ENCODE assay signal across 24 mouse cellular contexts in the genomic region with DNA sequence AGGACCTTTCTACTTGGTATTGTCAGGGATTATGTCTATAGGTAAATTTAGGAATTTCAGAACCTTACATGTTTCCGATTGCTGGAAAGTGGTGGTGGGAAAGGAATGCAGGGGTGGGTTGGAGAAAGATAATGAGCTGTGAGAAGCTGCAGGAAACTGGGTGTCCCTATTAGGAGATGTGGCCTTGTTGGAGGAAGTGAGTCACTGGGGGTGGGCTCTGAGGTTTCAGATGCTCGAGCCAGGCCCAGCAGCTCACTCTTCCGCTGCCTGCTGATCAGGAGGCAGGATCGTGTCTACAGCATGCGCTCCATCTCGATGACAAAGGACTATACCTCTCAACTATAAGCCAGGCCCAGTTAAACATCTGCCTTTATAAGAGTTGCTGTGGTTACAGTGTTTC. TPM values are rescaled to one million over a fixed set of nuclear protein-coding genes. Genes with fewer than 3 reads are reported as not detected.
DNase-seq lines count a peak whose midpoint lies in the region; ATAC-seq and TF ChIP-seq lines count a peak whose summit lies in the region.
"Had no signal": no experiment of that assay in that cellular context is flagged by ENCODE, and none has a peak within 500 bp of the region (broad histone marks: within the 10 kb centered on the region; RNA-seq: fewer than 3 reads in every experiment).

No protein-coding gene starts in this region.

- POLR2A ChIA-PET in Patski (lab: Charles Lee): no interaction called here

- no peak overlapping the region for H3K4me3 ChIP-seq in embryonic fibroblast, embryonic 13.5 days (ENCODE audit: insufficient read depth, low read length)
- H3K4me3 ChIP-seq: gastrocnemius, adult 2 months; heart, embryonic 13.5 days had no signal

- DNase-seq in 416B (ENCODE audit: low read depth): peak; percentile 86
- no peak for DNase-seq in Patski (ENCODE audit: low read depth, low spot score)
- DNase-seq in testis, postnatal 10 days (ENCODE audit: low spot score): no peak
- DNase-seq in thymus, postnatal 0 days (ENCODE audit: low spot score): no peak
- no peak for DNase-seq in adrenal gland, postnatal 4 days (ENCODE audit: low spot score in 2 of 2)
- DNase-seq: adrenal gland, adult 2 months; adrenal gland, postnatal 25 days; cerebellum, adult 18-20 months; cerebellum, adult 9-10 months; cerebellum, postnatal 14 days; forebrain, postnatal 0 days; gastrocnemius, adult 2 months; gastrocnemius, postnatal 14 days; heart, adult 18-20 months; heart, postnatal 14 days; heart, postnatal 4 days; kidney, adult 18-20 months had no signal

- peak; percentile 17 for ATAC-seq in Patski
- ATAC-seq: forebrain, embryonic 14.5 days; forebrain, postnatal 0 days; hindbrain, postnatal 0 days; inflammation-experienced regulatory T-cells, adult 6 months; intestine, embryonic 16.5 days had no signal

- in situ Hi-C loops in Patski (cut with MboI; ENCODE audit: low pct_unique_long_range_greater_than_20kb): no loop called here

- no peak for TF ChIP-seq CTCF in Patski (IDR thresholded peaks at IDR 0.05)
- TF ChIP-seq CTCF in embryonic fibroblast, embryonic 13.5 days (IDR thresholded peaks at IDR 0.05; ENCODE audit: borderline replicate concordance, insufficient read depth, low read length): no peak

- peak overlapping the region; percentile 48 for H3K27ac ChIP-seq in embryonic fibroblast, embryonic 13.5 days (ENCODE audit: insufficient read depth, low read length)
- H3K27ac ChIP-seq: gastrocnemius, adult 2 months; heart, embryonic 13.5 days; hindbrain, embryonic 14.5 days; hindbrain, postnatal 0 days had no signal

- 0 out of 2 replicates have a peak, but pooled peaks have one; percentile 36 for TF ChIP-seq POLR2A in embryonic fibroblast, embryonic 13.5 days (IDR thresholded peaks at IDR 0.05; ENCODE audit: low read depth, low read length)

- no peaks in the 10 kb centered on the region for H3K27me3 ChIP-seq in Patski
- H3K27me3 ChIP-seq: heart, embryonic 13.5 days had no signal

- H3K4me1 ChIP-seq in embryonic fibroblast, embryonic 13.5 days (ENCODE audit: control insufficient read depth, insufficient read depth, low read length): no peaks in the 10 kb centered on the region; the same call in 1 of the 2 replicates
- H3K4me1 ChIP-seq: heart, embryonic 13.5 days had no signal

- CTCF ChIA-PET in Patski (lab: Charles Lee): interaction anchor here (0.8 to 1.3 kb wide), 4 partner anchors 8 to 21 kb away, joined by 3 read pairs; a partner anchor contains a TSS

RNA-seq across cellular contexts. Expression of a gene that starts 9.3 kb away (rescaled TPM):
- 41.9 TPM for polyA plus RNA-seq in Patski (2021)
- 32.6 and 36.5 TPM in 2 replicates for polyA plus RNA-seq in embryonic fibroblast, embryonic 13.5 days (2011; ENCODE audit: insufficient read length, low read depth, missing spikeins)
- polyA plus RNA-seq in thymus, postnatal 0 days (2015; fragmentation: Nextera tagmentation; extraction: Ambion mirVana): 16.5 and 20.7 TPM in 2 replicates
- total RNA-seq in adrenal gland, postnatal 4 days (2021): 10 to 100 TPM; 26.2 to 28.0 TPM

RNA-seq across cellular contexts. Expression of a gene that starts 13.3 kb away (rescaled TPM):
- 24.7 TPM for polyA plus RNA-seq in Patski (2021)
- 31.8 TPM in 2 replicates for polyA plus RNA-seq in embryonic fibroblast, embryonic 13.5 days (2011; ENCODE audit: insufficient read length, low read depth, missing spikeins)
- 20.8 and 28.3 TPM in 2 replicates for polyA plus RNA-seq in thymus, postnatal 0 days (2015; fragmentation: Nextera tagmentation; extraction: Ambion mirVana)
- 10 to 100 TPM; 24.6 to 24.7 TPM for total RNA-seq in adrenal gland, postnatal 4 days (2021)
